Mouse (Mus musculus) gastrocnemius, postnatal 25 days (tissue): ENCODE results near the gene Nos1ap. TPM values are rescaled to one million over a fixed set of nuclear protein-coding genes. Genes with fewer than 3 reads are reported as not detected.

Experiments used
- DNase-seq: peaks from one replicate; pipeline ENCODE4 v3.0.0; 2022
- total RNA-seq, 2 experiments: library from RNA; stranded (reverse); gene quantifications; 1 replicate in 1 of 2; 2 replicates in 1 of 2; pipeline ENCODE4 v1.2.3; 2021

Gene Nos1ap
- total RNA-seq, 2 experiments from 2014 or later = 1.4 to 1.7 TPM

- no peak for DNase-seq
Measured at GRCm38 (mm10) chr1:170546297-170546696, 43.4 kb downstream of the Nos1ap start.

DNA sequence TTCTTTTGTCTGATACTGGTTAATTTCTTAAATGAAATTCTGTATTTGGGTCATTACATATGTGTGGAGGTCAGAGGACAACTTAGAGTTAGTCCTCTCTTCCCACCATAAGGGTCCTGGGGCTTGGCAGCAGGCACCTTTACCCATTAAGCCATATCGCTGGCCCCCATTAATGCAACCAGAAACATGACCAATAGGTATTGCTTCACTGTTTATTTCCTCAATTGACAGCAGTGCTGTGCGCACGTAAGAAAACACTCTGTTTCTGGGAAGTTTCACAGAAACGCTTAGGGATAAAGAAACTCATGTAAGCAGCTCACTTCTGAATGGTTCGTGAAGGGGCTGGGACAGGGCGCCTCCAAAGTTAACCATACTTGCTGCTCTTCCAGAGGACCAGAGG is 44.4 kb downstream of the Nos1ap start:
- DNase-seq = no peak

GRCm38 (mm10) chr1:170539507-170539906 is 50.2 kb downstream of the Nos1ap start:
- DNase-seq = no peak

DNA sequence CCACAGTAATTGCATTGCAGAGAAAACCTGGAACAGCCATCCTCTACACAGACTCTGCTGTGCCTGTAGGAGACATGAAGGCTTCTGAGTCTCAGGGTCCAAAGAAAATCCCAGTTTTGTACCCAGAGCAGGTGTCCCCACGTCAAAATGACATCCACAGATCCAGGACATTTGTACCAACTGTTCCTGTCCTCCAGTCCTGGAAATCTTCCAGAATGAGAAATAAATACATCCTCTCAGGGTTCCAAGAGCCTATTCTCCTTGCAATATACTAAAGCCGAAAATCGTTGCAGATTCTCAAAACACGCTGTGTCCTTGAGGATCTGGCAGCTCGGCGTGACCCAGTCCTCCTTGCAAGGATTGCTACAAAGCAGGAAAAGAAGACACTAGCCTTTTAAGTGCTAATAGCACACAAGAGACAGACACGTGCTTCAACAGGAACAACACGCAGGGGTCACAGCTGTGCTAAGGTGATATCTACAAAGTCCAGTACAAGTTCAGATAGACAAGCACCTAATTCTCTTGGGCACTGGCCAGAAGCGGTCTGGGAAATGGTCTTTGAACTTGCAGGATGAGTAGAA is 51.1 kb downstream of the Nos1ap start:
- no peak for DNase-seq

DNA sequence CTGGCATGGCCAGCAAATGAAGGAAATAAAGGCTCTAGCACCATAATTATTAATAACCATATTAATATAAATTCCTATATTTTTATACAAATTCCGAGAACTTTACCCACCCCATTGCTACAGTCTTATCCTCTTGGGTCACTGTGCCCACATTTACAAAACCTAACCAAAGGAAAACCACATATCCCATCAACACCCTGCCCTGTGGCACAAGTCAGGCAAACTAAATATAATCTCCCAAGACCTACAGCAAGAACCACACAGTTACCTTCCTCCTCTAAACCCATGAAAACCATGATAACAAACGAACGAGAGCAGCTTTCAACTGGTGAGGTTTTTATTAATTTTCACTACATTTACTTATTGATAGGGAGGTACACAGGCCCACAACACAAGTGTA is 53.3 kb downstream of the Nos1ap start:
- no peak for DNase-seq

DNA sequence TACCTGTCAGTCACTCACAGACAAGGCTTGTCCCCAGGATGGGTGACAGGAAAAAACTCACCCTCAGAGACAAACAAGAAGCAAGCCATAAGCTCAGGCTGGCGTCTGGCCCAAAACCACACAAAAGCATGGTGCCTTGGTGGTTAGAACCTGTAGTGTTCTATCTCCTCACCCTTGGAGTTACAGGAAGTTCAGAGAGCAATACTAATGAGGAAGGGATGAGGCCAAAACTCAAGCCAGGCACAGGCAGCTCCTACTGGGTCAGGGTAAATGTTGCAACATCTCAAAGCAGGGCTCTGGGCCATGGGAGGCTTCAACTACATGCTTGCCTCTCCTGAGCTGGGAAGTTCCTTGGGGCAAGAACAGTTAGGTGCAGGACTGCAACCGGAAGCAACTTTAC is 54.4 kb downstream of the Nos1ap start:
- DNase-seq = peak; percentile 7

- DNase-seq = no peak
Measured at GRCm38 (mm10) chr1:170531286-170531685, 58.4 kb downstream of the Nos1ap start.

DNA sequence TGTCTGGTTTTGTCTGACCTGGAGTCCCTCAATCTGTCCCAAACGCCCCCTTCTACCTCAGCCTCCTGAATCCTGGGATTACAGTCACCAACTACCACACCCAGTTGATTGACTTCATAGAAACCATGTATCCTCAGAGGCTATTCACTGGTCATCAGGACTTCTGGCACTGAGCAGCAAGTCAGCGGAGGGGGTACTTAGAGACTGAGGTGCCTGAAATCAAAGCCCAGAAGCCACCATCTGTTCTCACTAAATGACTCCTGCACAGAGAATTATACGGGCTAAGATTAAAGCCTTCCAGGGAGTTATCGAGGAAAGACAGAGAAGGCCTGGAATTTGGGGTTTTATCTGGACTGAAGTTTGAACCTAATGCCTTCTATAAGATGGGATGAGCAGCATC is 59.2 kb downstream of the Nos1ap start:
- DNase-seq = no peak

DNA sequence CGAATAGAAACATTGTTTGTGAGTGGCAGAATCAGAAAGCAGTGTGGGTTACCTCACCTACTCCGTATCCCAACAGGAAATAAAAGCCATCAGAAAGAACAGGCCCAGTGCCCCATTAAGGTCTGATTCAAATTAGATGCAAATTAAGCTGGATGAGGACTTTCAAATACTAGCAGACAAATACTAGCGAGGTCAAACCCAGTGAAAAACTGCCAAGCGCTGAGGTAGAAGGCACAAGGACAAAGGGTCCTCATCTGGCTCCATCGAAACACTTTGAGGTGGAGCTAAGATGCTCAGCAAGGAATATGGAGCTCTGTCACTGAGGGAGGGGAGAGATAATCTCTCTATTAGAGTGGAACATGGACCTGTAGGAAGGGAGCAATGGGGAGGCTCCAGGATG is 66.8 kb downstream of the Nos1ap start:
- DNase-seq = no peak

GRCm38 (mm10) chr1:170521520-170522205 is 68.0 kb downstream of the Nos1ap start:
- DNase-seq = no peak

DNA sequence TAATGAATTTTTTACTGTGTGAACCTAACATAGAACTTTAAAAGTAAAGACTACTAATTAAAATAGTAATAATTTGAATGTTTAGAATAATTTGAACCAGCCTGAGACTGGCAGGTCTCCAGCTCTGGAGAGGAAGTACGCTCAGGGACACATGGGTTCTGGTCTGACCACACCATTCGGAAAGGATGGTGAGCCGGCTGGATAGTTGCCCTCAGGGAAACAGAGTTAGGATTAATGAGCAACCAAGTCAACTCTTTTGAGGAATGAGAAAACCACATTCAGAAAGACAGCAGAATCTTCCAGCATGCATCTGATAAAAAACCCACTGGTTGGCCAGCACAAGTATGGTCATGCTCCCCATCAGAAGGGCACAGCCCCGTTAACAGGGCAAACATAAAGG is 69.5 kb downstream of the Nos1ap start:
- DNase-seq = no peak

DNA sequence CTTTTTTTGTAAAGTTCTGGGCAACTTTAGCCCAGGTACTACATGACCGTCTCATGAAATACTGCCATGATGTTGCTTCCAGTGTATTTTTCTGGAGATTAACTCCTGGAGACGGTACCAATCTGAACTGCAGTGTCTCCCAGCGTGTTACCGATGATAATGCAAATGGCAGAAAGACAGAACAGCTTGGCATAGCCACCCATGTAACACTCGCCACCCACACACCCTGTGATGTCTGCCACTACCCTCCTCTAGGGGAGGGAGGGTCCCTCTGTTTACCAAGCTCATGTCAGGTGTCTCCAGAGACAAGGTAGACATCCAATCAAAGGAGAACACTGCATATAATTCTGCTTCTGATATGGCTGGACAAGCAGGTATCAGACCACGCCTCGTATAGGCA is 70.0 kb downstream of the Nos1ap start:
- no peak for DNase-seq

- DNase-seq = no peak
Measured at GRCm38 (mm10) chr1:170516182-170516581, 73.5 kb downstream of the Nos1ap start.

- no peak for DNase-seq
Measured at GRCm38 (mm10) chr1:170515455-170515854, 74.2 kb downstream of the Nos1ap start.

DNA sequence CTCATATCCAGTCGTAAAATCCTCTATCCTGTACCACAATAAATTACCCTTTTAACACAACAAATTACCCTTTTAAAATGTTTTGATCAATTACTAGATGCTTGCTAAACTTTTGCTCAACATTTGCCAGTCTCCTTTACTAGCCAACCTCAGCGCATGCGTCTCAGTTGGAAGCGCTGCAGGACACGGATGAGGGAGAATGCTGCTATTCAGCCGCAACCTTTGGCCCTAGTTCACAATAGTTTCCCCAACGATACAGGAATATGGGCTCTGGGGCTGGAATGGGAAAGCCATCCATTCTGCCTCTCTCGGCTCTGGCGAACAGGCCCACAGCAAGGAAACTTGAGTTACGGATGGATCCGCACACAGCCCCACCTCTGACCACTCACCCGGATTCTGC is 75.4 kb downstream of the Nos1ap start:
- no peak for DNase-seq

- DNase-seq = no peak
Measured at GRCm38 (mm10) chr1:170512429-170513097, 77.1 kb downstream of the Nos1ap start.

DNA sequence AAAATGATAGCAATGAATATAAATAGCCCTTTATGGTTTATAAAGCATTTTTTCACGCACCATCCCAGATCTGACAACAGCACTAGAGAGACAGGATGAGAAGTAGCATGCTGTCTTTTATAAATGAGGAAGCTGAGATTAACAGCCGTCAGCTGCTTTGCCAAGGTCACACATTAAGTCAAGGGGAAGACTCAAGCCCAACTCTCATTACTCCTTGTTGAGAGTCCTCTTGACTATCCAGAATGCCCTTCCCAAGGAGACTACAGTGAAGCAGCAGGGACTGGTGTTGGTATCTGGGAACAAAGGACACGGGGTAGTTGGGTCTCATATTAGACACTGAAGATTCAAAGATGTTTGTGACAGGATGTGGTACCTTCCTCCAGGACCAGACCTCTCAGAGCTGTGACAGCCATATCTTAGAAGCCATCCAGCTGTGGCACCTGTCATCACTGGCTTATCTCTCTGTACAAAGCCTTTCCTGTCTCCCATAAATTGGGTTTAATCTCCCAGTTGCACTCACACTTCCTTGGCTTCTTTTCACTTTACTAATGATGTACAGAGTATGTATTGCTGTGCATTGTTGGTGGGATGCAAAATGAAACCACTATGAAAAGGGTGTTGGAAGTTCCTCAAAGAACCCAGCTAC is 78.9 kb downstream of the Nos1ap start:
- DNase-seq = no peak

GRCm38 (mm10) chr1:170506309-170506708 is 83.4 kb downstream of the Nos1ap start:
- no peak for DNase-seq

DNA sequence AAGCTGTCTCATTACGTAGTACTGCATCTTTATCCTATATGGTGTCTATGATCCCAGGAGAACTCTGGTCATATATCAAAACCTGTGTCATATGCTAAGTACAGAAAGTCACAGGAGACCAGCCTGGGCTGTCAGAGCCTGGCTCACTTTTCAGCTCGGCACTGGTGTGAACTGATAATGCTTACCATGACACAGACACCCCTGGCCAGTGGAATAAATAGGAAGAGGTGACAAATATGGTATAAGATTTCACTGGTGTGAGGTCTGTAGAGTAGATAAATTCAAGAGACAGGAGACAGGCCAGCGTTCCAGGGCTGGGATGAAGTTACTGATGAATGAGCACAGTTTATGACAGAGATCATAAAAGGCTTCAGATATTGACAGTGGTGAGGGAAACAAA is 84.6 kb downstream of the Nos1ap start:
- no peak for DNase-seq

DNA sequence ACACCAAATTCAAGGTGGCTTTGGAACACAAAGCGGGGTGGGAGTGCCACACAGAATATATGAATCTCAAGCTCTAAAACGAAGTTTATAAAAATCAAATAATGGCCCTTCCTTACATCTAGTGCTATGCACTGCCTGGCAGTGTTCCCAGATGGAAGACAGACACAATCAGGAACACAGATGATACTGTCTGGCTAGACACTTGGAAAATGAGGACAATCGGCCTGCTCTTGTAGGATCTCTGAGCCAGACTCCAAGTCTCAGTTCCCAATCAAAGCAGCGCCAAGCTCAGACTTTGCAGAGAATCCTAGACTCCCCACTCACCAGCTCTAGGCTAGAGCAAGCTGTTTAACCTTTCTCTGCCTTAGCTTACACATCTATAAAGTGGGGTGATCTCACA is 85.3 kb downstream of the Nos1ap start:
- DNase-seq = no peak

DNA sequence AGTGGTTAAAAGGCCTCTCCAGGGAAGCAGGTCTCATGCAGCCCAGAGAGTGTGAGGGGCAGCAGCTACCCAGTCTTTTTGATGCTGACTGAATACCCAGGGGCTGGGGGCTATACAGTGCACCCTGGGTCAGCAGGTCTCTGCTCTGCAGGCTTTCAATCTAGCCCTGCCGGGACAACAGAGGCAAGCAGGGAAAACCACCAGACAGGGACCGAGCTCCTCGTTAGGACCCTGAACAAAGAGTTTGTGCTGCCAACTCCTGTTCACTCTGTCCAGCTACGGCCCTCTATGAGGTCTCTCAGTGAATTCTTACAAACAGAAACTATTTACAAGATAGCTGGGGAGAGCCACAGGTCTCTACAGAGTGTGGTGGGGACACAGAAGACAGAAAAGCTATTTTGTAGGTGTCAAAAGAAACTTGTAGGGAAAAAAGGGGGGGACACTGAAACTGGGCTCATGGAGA is 86.4 kb downstream of the Nos1ap start:
- DNase-seq = no peak

- DNase-seq = no peak
Measured at GRCm38 (mm10) chr1:170502491-170503276, 87.0 kb downstream of the Nos1ap start.
